Mouse (Mus musculus) liver, embryonic 13.5 days (tissue): ENCODE results near the gene Atp4a. TPM values are rescaled to one million over a fixed set of nuclear protein-coding genes. Genes with fewer than 3 reads are reported as not detected.
A peak's percentile ranks its signal among the peaks of the same experiment; 100 is the strongest.
"Not testable (repeated sequence)": the region's sequence is repeated elsewhere in the genome, so short reads cannot be mapped to it uniquely, and the experiment has no call there.

Experiments
- ATAC-seq: fragments of 200-750 bp; cut with Nextera tagmentation; 2 replicates; pipeline ENCODE4 v1.8.0; 2017; ENCODE audit warnings: low read depth, mild to moderate bottlenecking, moderate number of reproducible peaks, moderate library complexity
- DNase-seq: peaks from one replicate; pipeline ENCODE4 v3.0.0; 2022
- H3K27ac ChIP-seq: fragments of 300-500 bp; sonication (generic); 2 replicates; pipeline ENCODE4 v1.5.1; 2015; ENCODE audit warnings: moderate library complexity, mild to moderate bottlenecking, inconsistent platforms
- H3K27me3 ChIP-seq: fragments of 300-500 bp; sonication (generic); 2 replicates; pipeline ENCODE4 v1.6.1; 2015; ENCODE audit warnings: mild to moderate bottlenecking, inconsistent platforms
- H3K36me3 ChIP-seq: fragments of 300-500 bp; sonication (generic); 2 replicates; pipeline ENCODE4 v1.6.1; 2015; ENCODE audit warnings: mild to moderate bottlenecking, inconsistent platforms
- H3K4me1 ChIP-seq: fragments of 300-500 bp; sonication (generic); replicated peaks from 2 replicates; pipeline ENCODE4 v1.6.1; 2015; ENCODE audit warnings: inconsistent platforms
- H3K4me2 ChIP-seq: fragments of 300-500 bp; sonication (generic); 2 replicates; pipeline ENCODE4 v1.6.1; 2015; ENCODE audit warnings: inconsistent platforms, mild to moderate bottlenecking, moderate library complexity
- H3K4me3 ChIP-seq: fragments of 300-500 bp; sonication (generic); replicated peaks from 2 replicates; pipeline ENCODE4 v1.5.1; 2015; ENCODE audit warnings: mild to moderate bottlenecking, inconsistent platforms
- H3K9ac ChIP-seq: fragments of 300-500 bp; sonication (generic); 2 replicates; pipeline ENCODE4 v1.6.1; 2015; ENCODE audit warnings: mild to moderate bottlenecking, inconsistent platforms
- H3K9me3 ChIP-seq: fragments of 300-500 bp; sonication (generic); replicated peaks from 2 replicates; pipeline ENCODE4 v1.6.1; 2016; ENCODE audit warnings: inconsistent platforms
- WGBS: fragments of 180-500 bp; shearing (Covaris S2); methylation state at CpG from one replicate; pipeline ENCODE4 v1.1.7; 2015; ENCODE audit not compliant: insufficient replicate concordance; 5-methylcytosine and 5-hydroxymethylcytosine counted together
- polyA plus RNA-seq: library from polyadenylated mRNA; unstranded; fragments of >200 nt; fragmentation: Nextera tagmentation; extraction: Ambion mirVana; gene quantifications from 2 replicates; pipeline ENCODE4 v1.2.1, GENCODE M21; 2015

The Atp4a gene
- polyA plus RNA-seq, 1 experiment from 2014 or later: 1.7 TPM

DNA sequence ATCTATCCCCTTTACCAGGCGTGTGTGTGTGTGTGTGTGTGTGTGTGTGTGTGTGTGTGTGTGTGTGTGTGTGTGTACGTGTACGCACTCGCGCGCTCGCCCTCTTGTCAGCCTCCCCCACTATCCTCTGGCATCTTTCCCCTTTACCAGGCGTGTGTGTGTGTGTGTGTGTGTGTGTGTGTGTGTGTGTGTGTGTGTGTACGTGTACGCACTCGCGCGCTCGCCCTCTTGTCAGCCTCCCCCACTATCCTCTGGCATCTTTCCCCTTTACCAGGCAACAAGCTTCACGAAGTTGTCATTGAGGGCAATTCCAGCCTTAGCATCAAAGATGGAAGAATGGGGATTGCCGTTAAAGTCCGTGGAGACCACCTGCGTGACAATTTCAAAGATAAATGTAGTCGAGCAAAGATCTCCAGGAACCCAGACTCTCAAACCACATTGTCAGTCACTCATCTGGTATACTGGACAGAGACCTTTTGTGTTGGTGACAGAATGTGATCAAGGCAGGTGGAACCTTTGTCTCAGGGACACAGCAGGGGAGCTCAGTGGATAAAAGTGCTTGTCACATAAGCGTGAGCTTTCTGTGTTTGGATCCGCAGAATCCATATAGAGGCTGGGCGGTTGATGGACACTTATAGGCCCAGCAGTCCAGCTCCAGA, 18.2 kb downstream of the Atp4a start:
- ATAC-seq, DNase-seq, H3K9me3 ChIP-seq, H3K27me3 ChIP-seq: not testable (repeated sequence)
- peaks cover 30% of the 10 kb centered on the region for H3K4me1 ChIP-seq
- peak overlapping the region; percentile 77 for H3K4me3 ChIP-seq
- peak overlapping the region; percentile 92 for H3K27ac ChIP-seq
- peak overlapping the region; percentile 92 for H3K4me2 ChIP-seq
- peaks cover 42% of the 10 kb centered on the region for H3K36me3 ChIP-seq
- 38% methylated on average over 9 of the region's 22 CpGs for WGBS
- peak overlapping the region; percentile 87 for H3K9ac ChIP-seq

- 79% methylated on average over 3 of the region's 3 CpGs for WGBS
- Histone ChIP-seq H3K27ac (no peak overlapping the region), H3K4me2 (no peak overlapping the region), H3K9ac (no peak overlapping the region), H3K9me3 (no peaks in the 10 kb centered on the region), H3K4me3 (no peak overlapping the region), H3K4me1 (0 out of 2 replicates have a peak, but pooled peaks cover 4% of the 10 kb centered on the region), H3K36me3 (peaks cover 43% of the 10 kb centered on the region), H3K27me3 (no peaks in the 10 kb centered on the region)
- DNase-seq: no peak
- no peak for ATAC-seq
Measured at GRCm38 (mm10) chr7:30736211-30736610, 24.2 kb downstream of the Atp4a start.

GRCm38 (mm10) chr7:30742570-30742969, 30.6 kb downstream of the Atp4a start:
- H3K27ac ChIP-seq, H3K4me3 ChIP-seq, DNase-seq, H3K9ac ChIP-seq, H3K4me2 ChIP-seq, H3K9me3 ChIP-seq, H3K27me3 ChIP-seq, H3K4me1 ChIP-seq, H3K36me3 ChIP-seq, ATAC-seq: not testable (repeated sequence)
- WGBS: 57% methylated on average over 2 of the region's 2 CpGs

DNA sequence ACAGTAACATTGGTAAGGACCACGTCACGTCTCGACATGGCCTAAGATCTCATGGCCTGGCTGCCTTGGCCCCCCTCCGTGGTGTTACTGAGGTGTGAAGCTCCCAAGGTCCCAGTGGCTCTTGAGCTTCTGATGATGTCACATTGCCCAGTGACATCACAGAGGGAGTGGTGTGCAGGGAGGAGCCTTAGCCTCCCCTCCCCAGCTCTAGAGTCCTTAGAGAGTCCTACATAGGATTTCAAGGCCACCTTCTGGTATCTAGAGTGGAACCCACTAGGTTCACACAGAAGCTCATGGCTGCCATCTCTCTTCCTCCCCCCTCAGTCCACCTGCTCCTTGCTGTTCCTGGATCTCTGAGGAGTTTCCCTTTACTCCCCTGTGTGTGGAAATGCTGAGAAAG, 31.6 kb downstream of the Atp4a start, which contains the start of gene Gapdhs:
Gene Gapdhs, minus strand, starts transcription at position 65 of the 400 bp plus-strand sequence.
- not testable (repeated sequence) for H3K4me3 ChIP-seq, H3K4me2 ChIP-seq, H3K27ac ChIP-seq, ATAC-seq, H3K4me1 ChIP-seq, H3K9ac ChIP-seq, DNase-seq, H3K36me3 ChIP-seq, H3K27me3 ChIP-seq, H3K9me3 ChIP-seq
- 77% methylated on average over 4 of the region's 4 CpGs for WGBS

DNA sequence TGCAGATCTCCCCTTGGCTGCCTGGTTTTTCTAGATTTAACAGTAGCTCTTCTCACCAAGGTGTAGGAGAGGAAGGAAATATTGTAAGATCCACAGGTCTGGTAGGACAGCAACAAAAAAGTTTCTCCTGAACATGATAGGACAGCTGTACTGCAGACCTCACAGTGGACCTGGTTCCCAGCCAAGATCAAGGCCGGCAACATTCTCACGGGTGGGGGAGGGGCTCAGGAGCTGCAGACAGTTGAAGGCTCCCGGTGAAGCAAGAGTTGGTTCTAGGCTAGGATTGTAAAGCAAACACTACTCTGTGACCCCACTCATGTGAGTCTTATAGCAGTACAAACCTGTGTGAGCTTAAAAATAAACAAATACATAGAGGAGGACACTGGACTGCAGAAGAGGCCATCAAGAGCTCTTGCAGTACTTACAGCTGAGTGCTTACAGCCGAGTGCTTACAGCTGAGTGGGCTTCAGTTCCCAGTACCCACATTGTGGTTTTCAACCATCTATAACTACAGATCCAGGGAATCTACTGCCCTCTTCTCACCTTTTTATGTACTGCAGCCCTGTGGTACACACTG, 32.1 kb downstream of the Atp4a start:
- H3K4me3 ChIP-seq: no peak overlapping the region
- H3K36me3 ChIP-seq: 0 out of 2 replicates have a peak, but pooled peaks cover 4% of the 10 kb centered on the region
- ATAC-seq: no peak
- no peak overlapping the region for H3K4me2 ChIP-seq
- no peak overlapping the region for H3K27ac ChIP-seq
- DNase-seq: no peak
- no peaks in the 10 kb centered on the region for H3K9me3 ChIP-seq
- no peak overlapping the region for H3K9ac ChIP-seq
- WGBS: 42% methylated on average over 4 of the region's 4 CpGs
- H3K27me3 ChIP-seq: no peaks in the 10 kb centered on the region
- 0 out of 2 replicates have a peak, but pooled peaks cover 4% of the 10 kb centered on the region for H3K4me1 ChIP-seq

- Histone ChIP-seq H3K4me3 (no peak overlapping the region), H3K9ac (no peak overlapping the region), H3K36me3 (no peaks in the 10 kb centered on the region), H3K27me3 (no peaks in the 10 kb centered on the region), H3K27ac (no peak overlapping the region), H3K4me2 (no peak overlapping the region), H3K9me3 (no peaks in the 10 kb centered on the region), H3K4me1 (0 out of 2 replicates have a peak, but pooled peaks cover 4% of the 10 kb centered on the region)
- ATAC-seq (no peak), DNase-seq (no peak)
- 75% methylated on average over 7 of the region's 7 CpGs for WGBS
Measured at GRCm38 (mm10) chr7:30747525-30748204, 35.7 kb downstream of the Atp4a start.

- Histone ChIP-seq H3K36me3 (no peaks in the 10 kb centered on the region), H3K27ac (no peak overlapping the region), H3K4me2 (no peak overlapping the region), H3K4me3 (no peak overlapping the region), H3K9ac (no peak overlapping the region), H3K4me1 (no peaks in the 10 kb centered on the region), H3K27me3 (no peaks in the 10 kb centered on the region), H3K9me3 (peaks cover 3% of the 10 kb centered on the region; the same call in 1 of the 2 replicates)
- ATAC-seq: no peak
- DNase-seq: no peak
- WGBS: 69% methylated on average over 13 of the region's 13 CpGs
Measured at GRCm38 (mm10) chr7:30749824-30750606, 38.0 kb downstream of the Atp4a start.

DNA sequence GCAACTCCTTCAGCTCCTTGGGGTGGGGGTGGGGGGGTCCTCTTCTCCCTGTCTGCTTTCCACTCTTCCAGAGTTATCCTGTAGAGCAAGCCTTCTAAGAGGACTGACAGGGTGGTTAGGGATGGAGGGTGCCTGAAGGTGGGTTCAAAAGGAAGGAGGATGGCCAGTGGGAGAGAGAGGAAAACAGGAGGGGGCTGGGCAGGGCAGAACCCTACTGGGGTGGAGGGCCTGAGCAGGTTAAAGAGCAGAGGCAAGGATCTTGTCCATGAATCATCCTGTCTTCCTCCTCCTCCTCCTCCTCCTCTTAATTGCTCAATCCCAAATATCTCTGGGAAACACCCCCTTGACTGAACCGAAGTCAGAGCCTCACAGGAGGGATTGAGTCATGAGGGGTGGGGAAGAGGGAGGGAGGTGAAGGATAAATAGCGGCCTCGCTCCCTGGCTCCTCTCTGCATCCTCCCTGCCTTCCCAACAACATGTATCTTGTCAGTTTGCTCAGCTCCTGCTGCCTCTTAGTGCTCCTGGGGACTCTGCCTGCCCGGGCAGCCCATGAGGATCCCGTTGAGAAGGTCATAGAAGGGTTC, 39.2 kb downstream of the Atp4a start, which contains the start of gene Sbsn:
Gene Sbsn, plus strand, starts transcription at position 386 of the 584 bp plus-strand sequence.
- Histone ChIP-seq H3K27me3 (no peaks in the 10 kb centered on the region), H3K36me3 (no peaks in the 10 kb centered on the region), H3K27ac (no peak within 1 kb of the TSS), H3K4me1 (no peaks in the 10 kb centered on the region), H3K4me3 (no peak within 1 kb of the TSS), H3K9me3 (peaks cover 5% of the 10 kb centered on the region; the same call in 1 of the 2 replicates), H3K4me2 (no peak within 1 kb of the TSS), H3K9ac (no peak within 1 kb of the TSS)
- ATAC-seq (no peak), DNase-seq (no peak)
- WGBS: 47% methylated on average over 5 of the region's 5 CpGs

- H3K4me2 ChIP-seq: no peak overlapping the region
- no peak for ATAC-seq
- H3K9me3 ChIP-seq: peaks cover 5% of the 10 kb centered on the region; the same call in 1 of the 2 replicates
- DNase-seq: no peak
- H3K36me3 ChIP-seq: no peaks in the 10 kb centered on the region
- no peak overlapping the region for H3K9ac ChIP-seq
- WGBS: 57% methylated on average over 3 of the region's 3 CpGs
- H3K4me3 ChIP-seq: no peak overlapping the region
- H3K27me3 ChIP-seq: no peaks in the 10 kb centered on the region
- peaks cover 15% of the 10 kb centered on the region for H3K4me1 ChIP-seq
- H3K27ac ChIP-seq: no peak overlapping the region
Measured at GRCm38 (mm10) chr7:30757001-30757400, 45.0 kb downstream of the Atp4a start.

DNA sequence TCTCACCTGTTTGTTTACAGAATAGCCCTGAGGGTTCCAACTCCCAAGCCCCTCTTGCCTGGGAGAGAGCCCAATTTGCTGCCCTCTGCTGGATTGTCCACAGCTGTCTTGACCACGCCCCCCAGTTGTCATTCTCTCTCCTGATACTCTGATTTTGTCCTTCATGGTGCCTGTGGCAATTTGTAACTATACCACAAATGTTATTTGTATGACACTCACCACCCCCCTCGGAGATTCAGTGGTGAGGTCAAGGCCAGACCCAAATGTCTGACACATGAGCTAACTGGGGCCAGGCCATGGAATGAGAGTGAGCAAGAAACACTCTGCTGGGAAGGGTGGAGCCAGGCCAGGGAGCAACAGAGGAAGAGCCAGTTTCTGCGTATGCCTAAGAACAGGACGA, 46.8 kb downstream of the Atp4a start:
- no peak overlapping the region for H3K4me2 ChIP-seq
- no peak overlapping the region for H3K4me3 ChIP-seq
- ATAC-seq (no peak), DNase-seq (no peak)
- H3K4me1 ChIP-seq: peaks cover 20% of the 10 kb centered on the region
- no peak overlapping the region for H3K9ac ChIP-seq
- no peaks in the 10 kb centered on the region for H3K36me3 ChIP-seq
- 0 out of 2 replicates have a peak, but pooled peaks cover 2% of the 10 kb centered on the region for H3K27me3 ChIP-seq
- peaks cover 5% of the 10 kb centered on the region; the same call in 1 of the 2 replicates for H3K9me3 ChIP-seq
- H3K27ac ChIP-seq: no peak overlapping the region
- WGBS: 32% methylated on average over 4 of the region's 4 CpGs
